Mouse (Mus musculus) cerebellum, adult (tissue): ENCODE results near the gene Pkm.

Experiments
- ATAC-seq: cut with Nextera tagmentation; 2 replicates; pipeline ENCODE4 v1.9.2; 2017; ENCODE audit warnings: mild to moderate bottlenecking, moderate library complexity, mixed read lengths; ENCODE audit not compliant: insufficient number of reproducible peaks, low FRiP score, low TSS enrichment

Pkm gene

DNA sequence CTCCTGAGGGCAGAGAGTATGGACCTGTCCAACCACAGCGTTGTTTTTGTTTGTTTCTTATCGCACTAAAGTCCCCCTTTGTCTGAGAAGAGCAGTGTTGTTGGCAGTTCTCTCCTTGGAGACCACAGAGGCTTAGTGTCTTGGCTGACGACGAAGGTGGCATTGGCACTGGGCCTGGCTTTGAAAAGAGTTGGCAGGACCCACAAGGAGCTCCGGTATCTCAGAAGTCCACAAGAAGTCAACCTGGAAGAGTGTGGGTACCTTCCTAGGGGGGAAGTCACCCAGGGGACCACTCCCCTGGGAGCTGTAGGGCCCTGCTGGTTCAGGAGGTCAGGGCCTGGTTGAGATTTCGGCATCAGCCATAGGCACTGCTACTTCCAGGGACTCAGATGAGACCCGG lies 44.9 kb downstream of the Pkm start:
- ATAC-seq: no peak

DNA sequence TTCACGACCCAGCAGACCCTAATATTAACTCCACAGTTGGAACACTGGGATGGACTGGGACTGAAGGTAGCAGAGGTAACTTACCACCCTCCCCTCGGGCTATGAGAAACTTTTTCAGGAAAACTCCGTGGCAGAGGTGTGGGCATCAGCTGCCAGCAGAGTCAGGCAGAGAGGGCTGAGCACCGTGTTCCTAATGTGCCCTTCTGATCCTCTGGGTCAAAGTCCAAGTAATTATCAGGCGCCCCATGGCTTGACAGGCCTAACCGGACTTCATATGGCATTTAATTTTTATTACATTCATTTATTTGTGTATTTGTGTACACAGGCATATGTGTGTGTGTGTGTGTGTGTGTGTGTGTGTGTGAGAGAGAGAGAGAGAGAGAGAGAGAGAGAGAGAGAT lies 46.9 kb downstream of the Pkm start:
- no peak for ATAC-seq

DNA sequence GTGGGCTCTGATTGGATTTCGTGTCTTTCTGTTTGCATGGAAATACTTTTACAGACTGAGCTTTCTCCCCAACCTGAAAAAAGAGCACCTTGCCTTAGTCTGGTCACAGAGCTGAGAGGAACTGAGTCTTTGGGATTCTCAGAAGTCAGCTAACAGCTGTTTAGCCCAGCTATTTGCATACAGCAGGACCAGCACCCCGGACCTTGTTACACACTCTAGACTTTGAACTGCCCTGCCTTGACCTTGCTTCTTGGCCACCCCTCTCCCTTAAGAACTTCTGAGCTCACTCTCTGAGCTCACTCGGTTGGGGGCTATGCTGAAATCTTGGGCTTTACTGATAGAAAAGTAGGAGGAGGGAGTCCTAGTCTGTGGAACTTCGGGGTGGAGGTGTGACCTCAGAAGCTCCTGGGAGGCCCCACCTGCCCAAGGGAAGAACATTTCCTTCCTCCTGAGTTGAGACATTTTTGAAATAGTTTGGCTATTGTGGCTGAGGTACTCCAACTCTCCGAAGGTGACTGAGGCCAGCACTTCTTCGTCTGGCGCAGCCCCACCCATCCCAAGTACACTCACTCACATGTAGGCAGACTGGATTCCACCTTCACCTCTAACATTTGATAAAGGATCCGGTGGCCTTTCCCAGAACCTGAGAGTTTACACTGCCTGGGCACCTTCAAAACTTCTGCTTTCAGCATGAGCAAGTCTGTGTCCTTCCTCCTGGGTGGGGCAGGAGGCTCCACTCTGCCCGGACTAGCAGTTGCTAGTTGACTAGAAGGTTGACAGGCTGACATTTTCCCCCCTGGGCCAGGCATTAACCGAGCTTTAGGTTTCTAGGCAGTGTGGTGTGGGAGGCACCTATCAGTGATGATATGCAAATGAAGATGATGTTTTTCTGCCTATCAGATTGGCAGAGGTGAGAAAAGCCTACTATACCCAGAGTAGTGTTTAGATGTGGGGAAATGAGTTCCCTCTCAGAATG lies 51.0 kb downstream of the Pkm start:
- ATAC-seq: no peak

DNA sequence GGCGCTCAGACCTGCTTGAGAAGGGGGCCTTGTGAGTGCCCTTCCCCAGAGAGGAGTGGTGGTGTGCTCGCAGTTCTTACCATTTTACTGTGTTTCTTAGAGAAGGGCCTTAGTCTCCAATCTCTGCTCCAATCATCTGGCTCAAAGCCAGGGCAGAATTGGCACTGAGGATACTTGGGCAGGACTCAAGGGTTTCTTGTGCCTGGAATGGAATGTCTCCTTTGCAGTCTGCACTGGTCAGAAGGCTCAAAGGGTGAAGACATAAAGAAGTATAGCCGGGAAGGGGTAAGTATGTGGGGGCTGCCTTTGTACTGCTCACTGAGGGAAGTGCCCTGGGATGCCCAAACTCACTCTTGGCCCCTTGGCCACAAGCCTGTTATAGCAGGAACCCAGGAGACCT lies 53.1 kb downstream of the Pkm start:
- ATAC-seq: no peak

DNA sequence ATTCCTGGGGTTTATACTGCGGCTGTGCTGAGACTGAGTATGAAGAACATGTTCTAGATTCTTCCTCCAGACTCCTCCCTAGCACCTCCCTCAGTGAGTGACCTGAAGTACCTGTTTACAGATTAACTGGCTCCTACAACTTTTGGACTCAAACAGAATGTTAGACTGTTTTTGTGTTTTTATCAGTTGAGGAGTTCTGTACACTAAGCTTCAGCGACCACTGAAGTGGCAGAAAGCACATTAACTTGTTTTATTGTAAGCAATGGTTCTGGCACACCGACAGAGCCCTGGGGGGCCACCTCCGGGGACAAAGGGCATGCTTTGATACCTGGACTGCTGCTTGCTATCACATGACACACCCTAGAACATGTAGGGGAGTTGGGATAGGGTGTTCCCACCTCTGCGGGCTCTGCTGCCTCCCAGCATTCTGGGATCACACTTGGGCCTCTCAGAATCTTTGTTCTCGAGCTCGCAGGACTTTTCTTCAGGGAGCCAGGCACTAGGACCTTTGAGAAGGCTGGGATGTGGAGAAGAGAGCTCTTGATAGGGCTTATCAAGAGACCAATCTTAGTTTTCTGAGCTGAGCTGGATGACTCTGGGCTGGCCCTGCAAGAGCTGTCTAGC lies 60.2 kb downstream of the Pkm start:
- ATAC-seq: no peak

DNA sequence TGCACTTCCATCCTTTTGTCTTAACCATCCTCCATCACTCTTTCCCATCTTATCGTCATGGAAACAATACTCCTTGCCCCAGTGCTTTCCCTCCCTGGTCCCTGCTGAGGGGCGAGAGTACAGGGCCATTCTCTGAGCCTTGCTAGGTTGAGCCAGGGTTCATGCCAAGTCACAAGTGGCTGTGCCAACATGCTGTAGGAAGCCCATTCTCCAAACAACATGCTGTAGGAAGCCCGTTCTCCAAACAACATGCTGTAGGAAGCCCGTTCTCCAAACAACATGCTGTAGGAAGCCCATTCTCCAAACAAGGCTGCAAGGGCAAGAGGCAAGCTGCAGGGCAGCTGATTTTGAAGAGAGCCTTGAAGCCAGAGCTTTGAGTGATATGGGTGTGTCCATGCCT lies 62.1 kb downstream of the Pkm start:
- ATAC-seq: no peak

DNA sequence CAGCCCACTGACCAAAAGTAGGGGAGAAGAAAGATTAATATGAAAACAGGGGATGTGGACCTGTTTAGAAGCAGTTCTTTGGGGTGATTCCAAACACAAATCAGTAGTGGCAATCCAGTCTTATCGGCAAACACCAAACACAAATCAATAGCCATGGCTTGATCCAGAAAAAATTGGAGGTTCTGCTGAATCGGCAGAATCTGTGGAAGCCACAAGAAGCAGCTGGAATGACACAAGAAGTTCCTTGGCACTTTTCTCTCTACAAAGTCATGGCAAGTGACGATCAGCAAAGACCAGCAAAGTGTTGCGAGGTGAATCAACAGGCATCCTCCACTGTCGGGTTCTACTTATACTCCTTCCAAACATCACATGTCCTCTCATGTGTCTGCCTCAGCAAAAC lies 65.0 kb downstream of the Pkm start:
- no peak for ATAC-seq

DNA sequence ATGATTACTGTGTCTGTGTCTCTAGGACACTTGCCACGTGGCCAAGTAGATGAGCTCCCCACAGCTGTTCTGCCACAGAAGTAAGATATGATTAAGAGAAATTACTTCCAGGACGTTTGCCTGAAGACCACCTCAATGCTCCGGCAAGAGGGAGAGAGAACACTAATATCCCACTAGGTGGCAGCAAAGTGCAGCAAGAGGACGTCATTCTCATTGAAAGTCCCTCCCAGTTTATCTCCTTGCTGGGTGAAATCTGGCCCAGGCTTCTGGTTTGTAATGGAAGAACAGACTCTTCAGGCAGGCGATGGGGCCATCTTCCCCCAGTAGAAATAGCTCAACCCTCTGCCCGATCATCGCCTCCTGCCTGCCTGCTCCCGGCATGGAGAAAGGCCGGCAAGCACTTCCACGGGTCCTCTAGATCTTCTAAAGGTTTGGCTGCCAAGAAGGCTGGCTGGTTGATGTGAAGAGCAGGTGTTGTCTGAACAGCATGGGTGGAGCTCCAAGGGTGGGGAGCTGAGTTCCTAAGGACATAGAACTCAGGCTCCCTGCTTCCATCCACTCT lies 67.0 kb downstream of the Pkm start:
- ATAC-seq: peak; percentile 64; the same call in 1 of the 2 replicates

DNA sequence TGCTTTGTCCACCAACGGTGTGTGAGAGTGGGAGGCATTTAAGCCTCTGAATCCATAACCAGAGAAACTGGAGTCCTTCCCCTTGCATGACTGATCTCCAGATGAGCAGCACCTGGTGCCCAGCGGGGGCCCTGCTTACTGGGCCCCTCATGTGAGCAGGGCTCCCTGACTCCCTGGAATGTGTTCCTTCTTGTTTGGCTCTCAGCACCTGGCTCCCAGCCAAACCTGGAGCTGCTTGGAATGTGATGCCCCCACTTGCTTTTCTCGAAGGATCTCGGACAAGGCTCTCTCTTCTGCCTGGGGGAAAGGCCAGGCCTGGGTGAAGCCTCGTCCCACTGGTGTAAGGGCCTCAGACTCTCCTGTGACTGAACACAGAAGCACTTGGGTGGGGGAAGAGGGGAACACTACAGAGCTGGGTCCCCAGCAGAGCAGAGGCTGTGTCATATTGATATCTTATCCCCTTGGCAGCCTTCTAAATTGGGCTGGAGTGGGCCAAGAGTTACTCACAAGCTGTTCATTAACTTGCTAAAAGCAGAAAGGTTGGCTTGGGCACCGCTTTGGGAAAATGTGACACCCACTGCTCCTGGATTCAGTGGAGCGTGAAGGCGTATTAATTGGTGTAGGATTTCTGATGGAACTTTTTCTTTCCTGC lies 67.7 kb downstream of the Pkm start:
- no peak for ATAC-seq

DNA sequence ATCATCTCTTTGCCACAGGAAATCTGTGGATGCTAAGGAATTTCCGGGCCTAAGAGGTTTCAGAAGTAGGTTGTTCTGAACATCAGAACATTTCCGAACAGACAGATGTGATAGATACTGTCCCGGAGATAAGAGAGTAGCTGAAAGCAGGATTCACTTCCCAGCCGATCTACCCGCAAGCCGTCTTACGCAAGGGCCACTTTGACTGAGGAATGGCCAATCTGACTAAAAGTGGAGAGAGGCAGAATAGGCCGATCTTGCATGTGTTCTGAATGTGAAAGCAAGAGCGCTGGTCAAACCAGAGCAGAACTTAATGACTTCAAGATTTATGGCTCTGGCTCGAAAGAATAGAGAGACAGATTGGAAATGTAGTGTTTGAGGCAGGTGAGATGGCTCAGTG lies 69.3 kb downstream of the Pkm start:
- ATAC-seq: no peak

DNA sequence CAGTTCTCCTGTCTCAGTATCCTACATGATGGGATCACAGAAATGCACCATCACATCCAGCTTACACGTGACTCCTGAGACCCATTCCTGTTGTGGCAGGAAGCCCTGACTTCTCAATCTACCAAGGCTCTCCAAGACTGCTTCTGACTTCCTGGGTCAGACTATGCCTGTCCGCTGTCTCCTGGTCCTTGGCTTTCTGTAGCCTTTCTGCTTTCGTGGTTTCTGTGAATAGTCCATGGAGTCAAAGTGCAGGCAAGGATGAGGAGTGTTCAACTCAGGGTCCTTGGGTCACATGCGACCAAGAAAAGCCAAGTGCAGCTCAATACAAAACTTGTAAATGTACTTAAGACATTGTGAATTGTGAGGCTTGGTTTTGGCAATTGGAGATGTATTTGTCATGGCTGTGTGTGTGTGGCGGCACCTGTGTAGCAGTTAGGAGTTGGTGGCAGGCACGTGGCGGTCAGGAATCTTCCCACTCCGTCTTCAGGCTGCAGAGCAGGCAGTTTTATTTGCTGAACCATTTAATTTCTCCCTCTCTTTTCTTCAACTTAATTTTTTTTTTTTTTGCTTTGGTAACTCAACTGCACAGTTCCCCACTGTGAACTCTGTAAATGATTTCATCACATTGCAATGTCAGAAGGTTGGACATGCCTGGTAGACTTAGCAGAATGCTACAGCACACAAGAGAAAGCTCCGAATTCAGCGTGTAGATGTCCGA lies 71.6 kb downstream of the Pkm start:
- no peak for ATAC-seq
